Mouse (Mus musculus): Measurements from ENCODE around the gene Oaz2.

Gene Oaz2

GRCm38 (mm10) chr9:65684704-65685103, 16.9 kb downstream of the Oaz2 start:
- intact Hi-C loops (cut with DNase I): no loop called here

- intact Hi-C loops (cut with DNase I): loop anchor here (5.0 kb wide), 1 partner anchor 162 kb away; no protein-coding TSS in a partner anchor
Measured at GRCm38 (mm10) chr9:65689869-65690268, 22.1 kb downstream of the Oaz2 start.

- intact Hi-C loops (cut with DNase I): loop anchor here (5.0 kb wide), 1 partner anchor 160 kb away; no protein-coding TSS in a partner anchor
Measured at GRCm38 (mm10) chr9:65692466-65692865, 24.7 kb downstream of the Oaz2 start.

GRCm38 (mm10) chr9:65692959-65693603, 25.3 kb downstream of the Oaz2 start:
- intact Hi-C loops (cut with DNase I): loop anchor here (5.0 kb wide), 1 partner anchor 159 kb away; no protein-coding TSS in a partner anchor

GRCm38 (mm10) chr9:65695646-65696045, 27.8 kb downstream of the Oaz2 start:
- intact Hi-C loops (cut with DNase I): loop anchor here (5.0 kb wide), 1 partner anchor 132 kb away; the partner anchor contains the start of gene Zfp609

- intact Hi-C loops (cut with DNase I): loop anchor here (5.0 kb wide), 1 partner anchor 131 kb away; the partner anchor contains the start of gene Zfp609
Measured at GRCm38 (mm10) chr9:65696337-65696736, 28.5 kb downstream of the Oaz2 start.

GRCm38 (mm10) chr9:65697356-65697755, 29.6 kb downstream of the Oaz2 start:
- intact Hi-C loops (cut with DNase I): loop anchor here (5.0 kb wide), 1 partner anchor 130 kb away; the partner anchor contains the start of gene Zfp609

- intact Hi-C loops (cut with DNase I): loop anchor here (5.0 kb wide), 1 partner anchor 129 kb away; the partner anchor contains the start of gene Zfp609
Measured at GRCm38 (mm10) chr9:65697992-65698391, 30.2 kb downstream of the Oaz2 start.

GRCm38 (mm10) chr9:65700504-65700903, 32.7 kb downstream of the Oaz2 start:
- intact Hi-C loops (cut with DNase I): no loop called here

GRCm38 (mm10) chr9:65702286-65702685, 34.5 kb downstream of the Oaz2 start:
- intact Hi-C loops (cut with DNase I): no loop called here

GRCm38 (mm10) chr9:65703241-65703640, 35.4 kb downstream of the Oaz2 start:
- intact Hi-C loops (cut with DNase I): no loop called here

- intact Hi-C loops (cut with DNase I): no loop called here
Measured at GRCm38 (mm10) chr9:65703926-65704595, 36.3 kb downstream of the Oaz2 start.

- intact Hi-C loops (cut with DNase I): no loop called here
Measured at GRCm38 (mm10) chr9:65718195-65718594, 50.4 kb downstream of the Oaz2 start.

- intact Hi-C loops (cut with DNase I): no loop called here
Measured at GRCm38 (mm10) chr9:65721161-65721566, 53.4 kb downstream of the Oaz2 start.

GRCm38 (mm10) chr9:65724471-65725290, 56.9 kb downstream of the Oaz2 start:
- intact Hi-C loops (cut with DNase I): no loop called here

GRCm38 (mm10) chr9:65725291-65725622, 57.5 kb downstream of the Oaz2 start:
- intact Hi-C loops (cut with DNase I): no loop called here

GRCm38 (mm10) chr9:65726431-65726830, 58.6 kb downstream of the Oaz2 start:
- intact Hi-C loops (cut with DNase I): no loop called here

GRCm38 (mm10) chr9:65727491-65727890, 59.7 kb downstream of the Oaz2 start:
- intact Hi-C loops (cut with DNase I): no loop called here

GRCm38 (mm10) chr9:65728588-65728987, 60.8 kb downstream of the Oaz2 start:
- intact Hi-C loops (cut with DNase I): no loop called here

- intact Hi-C loops (cut with DNase I): no loop called here
Measured at GRCm38 (mm10) chr9:65734931-65735330, 67.1 kb downstream of the Oaz2 start.
